Mouse (Mus musculus): ENCODE results near the gene Shpk. TPM values are rescaled to one million over a fixed set of nuclear protein-coding genes. Genes with fewer than 3 reads are reported as not detected.

Gene Shpk
- polyA plus RNA-seq, 1 experiment from 2014 or later = 2.8 TPM

DNA sequence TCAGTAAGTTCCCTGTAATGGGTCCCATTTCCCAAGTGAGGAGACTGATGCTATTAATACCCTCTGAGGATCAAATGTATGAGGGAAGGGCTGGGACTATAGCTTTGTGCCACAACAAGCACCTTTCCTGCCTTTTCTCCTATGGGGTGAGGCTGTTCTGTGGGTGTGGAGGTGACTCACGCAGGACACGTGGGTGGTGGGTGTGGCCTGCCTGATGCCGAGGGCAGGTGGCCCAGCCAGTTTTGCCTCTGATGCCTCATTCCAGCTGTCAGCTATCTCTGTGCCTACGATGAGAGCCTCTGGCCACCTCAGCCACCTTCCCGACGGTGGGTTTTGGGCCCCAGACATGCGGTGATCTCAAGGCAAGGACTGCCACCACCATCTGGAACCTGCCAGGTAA lies 68.0 kb downstream of the Shpk start, which contains the start of gene Trpv3:
Trpv3 (plus strand) TSS at position 122 of the 400 bp plus-strand sequence.
- Histone ChIP-seq H3K4me2 (no peak within 1 kb of the TSS), H3K36me3 (replicated peaks) (no peaks in the 10 kb centered on the region), H3K9me3 (replicated peaks) (no peaks in the 10 kb centered on the region), H3K27ac (replicated peaks) (no peak within 1 kb of the TSS), H3K4me3 (replicated peaks) (no peak within 1 kb of the TSS), H3K4me1 (replicated peaks) (no peaks in the 10 kb centered on the region), H3K9ac (no peak within 1 kb of the TSS), H3K27me3 (no peaks in the 10 kb centered on the region)
- no peak for ATAC-seq (ENCODE audit: insufficient read depth)
- 75% methylated on average over 7 of the region's 7 CpGs for WGBS (ENCODE audit: insufficient replicate concordance)

Other genes with a start within 250 kb of the Shpk start
- 10.6 and 12.8 TPM in 2 replicates for gene Atp2a3, start 238.3 kb upstream of the Shpk start, polyA plus RNA-seq (2015; fragmentation: Nextera tagmentation; extraction: Ambion mirVana)
- 6.6 and 7.5 TPM in 2 replicates for gene P2rx1, start 200.4 kb upstream of the Shpk start, polyA plus RNA-seq (2015; fragmentation: Nextera tagmentation; extraction: Ambion mirVana)
- 0.73 and 0.81 TPM in 2 replicates for gene Camkk1, start 180.5 kb upstream of the Shpk start, polyA plus RNA-seq (2015; fragmentation: Nextera tagmentation; extraction: Ambion mirVana)
- 3.9 and 4.2 TPM in 2 replicates for gene Ncbp3, start 151.7 kb upstream of the Shpk start, polyA plus RNA-seq (2015; fragmentation: Nextera tagmentation; extraction: Ambion mirVana)
- gene Itgae, start 108.9 kb upstream of the Shpk start, polyA plus RNA-seq (2015; fragmentation: Nextera tagmentation; extraction: Ambion mirVana) = 0.16 and 0.17 TPM in 2 replicates
- 11.8 and 12.8 TPM in 2 replicates for gene Haspin, start 61.2 kb upstream of the Shpk start, polyA plus RNA-seq (2015; fragmentation: Nextera tagmentation; extraction: Ambion mirVana)
- gene P2rx5, start 39.0 kb upstream of the Shpk start, polyA plus RNA-seq (2015; fragmentation: Nextera tagmentation; extraction: Ambion mirVana) = 0.15 and 0.20 TPM in 2 replicates
- 73.0 and 73.6 TPM in 2 replicates for gene Emc6, start 22.4 kb upstream of the Shpk start, polyA plus RNA-seq (2015; fragmentation: Nextera tagmentation; extraction: Ambion mirVana)
- 29.6 and 32.7 TPM in 2 replicates for gene Tax1bp3, start 22.4 kb upstream of the Shpk start, polyA plus RNA-seq (2015; fragmentation: Nextera tagmentation; extraction: Ambion mirVana)
- gene Ctns, start 418 bp upstream of the Shpk start, polyA plus RNA-seq (2015; fragmentation: Nextera tagmentation; extraction: Ambion mirVana) = 7.1 and 7.8 TPM in 2 replicates
- 0.23 and 0.35 TPM in 2 replicates for gene Trpv1, start 34.8 kb downstream of the Shpk start, polyA plus RNA-seq (2015; fragmentation: Nextera tagmentation; extraction: Ambion mirVana)
- gene Trpv3, start 67.9 kb downstream of the Shpk start, polyA plus RNA-seq (2015; fragmentation: Nextera tagmentation; extraction: Ambion mirVana) = 0.02 TPM in 2 replicates
- gene Aspa, start 130.1 kb downstream of the Shpk start, polyA plus RNA-seq (2015; fragmentation: Nextera tagmentation; extraction: Ambion mirVana) = 2.6 and 3.5 TPM in 2 replicates
- gene Gm49340, start 130.3 kb downstream of the Shpk start, polyA plus RNA-seq (2015; fragmentation: Nextera tagmentation; extraction: Ambion mirVana) = 0.13 TPM in 1 of 2 replicates, not detected in the other
- 2.5 and 2.8 TPM in 2 replicates for gene Spata22, start 130.3 kb downstream of the Shpk start, polyA plus RNA-seq (2015; fragmentation: Nextera tagmentation; extraction: Ambion mirVana)
- 0.25 TPM in 1 of 2 replicates, not detected in the other for gene Olfr20, start 151.3 kb downstream of the Shpk start, polyA plus RNA-seq (2015; fragmentation: Nextera tagmentation; extraction: Ambion mirVana)
- not detected in 2 replicates for gene Olfr376, start 171.8 kb downstream of the Shpk start, polyA plus RNA-seq (2015; fragmentation: Nextera tagmentation; extraction: Ambion mirVana)
- not detected in 2 replicates for gene Olfr1, start 200.2 kb downstream of the Shpk start, polyA plus RNA-seq (2015; fragmentation: Nextera tagmentation; extraction: Ambion mirVana)
- not detected in 2 replicates for gene Olfr378, start 229.0 kb downstream of the Shpk start, polyA plus RNA-seq (2015; fragmentation: Nextera tagmentation; extraction: Ambion mirVana)